Mouse (Mus musculus) kidney, postnatal 36 days (tissue): ENCODE data around the gene Ddi1.
"Not testable (repeated sequence)": the region's sequence is repeated elsewhere in the genome, so short reads cannot be mapped to it uniquely, and the experiment has no call there.

Experiments
- DNase-seq, 2 experiments: peaks; one replicate each; pipeline ENCODE4 v3.0.0; 2021 to 2022; ENCODE audit warnings: mixed read lengths in 2 of 2

The Ddi1 gene

GRCm38 (mm10) chr9:6269796-6270280 lies at the start of gene Ddi1:
TSS of gene Ddi1 (minus strand) at chr9:6269846.
- DNase-seq = no peak

DNA sequence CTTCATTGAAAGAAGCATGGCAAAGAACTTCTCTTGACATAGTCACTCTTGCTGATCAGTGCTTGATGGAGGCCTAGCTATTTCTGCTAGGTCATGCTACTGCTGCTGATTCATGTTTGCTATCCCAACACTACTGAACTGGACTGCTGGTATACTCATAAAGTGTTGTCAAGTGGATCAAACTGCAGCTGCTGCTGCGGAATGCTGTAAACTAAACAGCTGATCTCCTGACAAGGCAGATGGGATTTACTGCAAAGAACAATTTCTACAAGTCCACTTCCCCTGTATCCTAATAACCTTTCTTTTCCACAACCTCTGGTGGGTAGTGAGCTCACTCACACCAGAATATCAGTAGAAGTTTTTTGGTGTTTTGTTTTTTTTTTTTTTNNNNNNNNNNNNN lies 47.5 kb upstream of the Ddi1 start:
- no peak for DNase-seq

DNA sequence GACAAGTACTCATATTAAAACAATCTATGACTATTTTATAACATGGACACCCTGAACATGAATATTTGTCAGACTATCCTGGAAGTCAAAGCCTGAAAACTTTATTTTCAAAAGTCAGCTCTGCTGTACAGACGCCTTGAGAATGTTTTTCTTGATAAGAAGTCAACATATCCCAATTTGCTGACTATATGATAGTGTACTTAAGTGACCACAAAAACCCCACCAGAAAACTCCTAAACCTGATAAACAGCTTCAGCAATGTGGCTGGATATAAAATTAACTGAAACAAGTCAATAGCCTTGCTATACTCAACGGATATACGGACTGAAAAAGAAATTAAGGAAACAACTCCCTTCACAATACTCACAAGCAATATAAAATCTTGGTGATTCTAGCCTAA lies 36.2 kb upstream of the Ddi1 start:
- DNase-seq = no peak

DNA sequence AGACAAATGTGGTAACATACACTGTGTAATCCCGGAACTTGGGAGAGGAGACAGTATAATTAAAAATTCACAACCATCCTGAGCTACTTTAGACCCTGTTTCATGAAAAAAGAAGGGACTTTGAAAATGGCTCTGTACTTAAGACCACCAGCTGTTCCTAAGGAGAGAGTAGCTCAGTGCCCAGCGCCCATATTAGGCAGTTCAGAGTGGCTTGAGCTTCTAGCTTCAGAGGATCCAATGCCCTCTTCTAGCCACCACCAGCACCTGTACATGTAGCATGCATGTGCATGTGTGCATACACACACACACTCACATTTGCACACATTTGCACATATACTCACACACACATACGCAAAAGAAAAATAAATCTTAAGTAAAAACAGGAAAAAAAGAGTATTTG lies 34.9 kb upstream of the Ddi1 start:
- no peak for DNase-seq

GRCm38 (mm10) chr9:6302050-6302449 lies 32.4 kb upstream of the Ddi1 start:
- DNase-seq = no peak

GRCm38 (mm10) chr9:6298547-6298946 lies 28.9 kb upstream of the Ddi1 start:
- DNase-seq = no peak

- DNase-seq = no peak
Observed at GRCm38 (mm10) chr9:6289211-6289696, 19.6 kb upstream of the Ddi1 start.

GRCm38 (mm10) chr9:6286770-6287169 lies 17.1 kb upstream of the Ddi1 start:
- no peak for DNase-seq

DNA sequence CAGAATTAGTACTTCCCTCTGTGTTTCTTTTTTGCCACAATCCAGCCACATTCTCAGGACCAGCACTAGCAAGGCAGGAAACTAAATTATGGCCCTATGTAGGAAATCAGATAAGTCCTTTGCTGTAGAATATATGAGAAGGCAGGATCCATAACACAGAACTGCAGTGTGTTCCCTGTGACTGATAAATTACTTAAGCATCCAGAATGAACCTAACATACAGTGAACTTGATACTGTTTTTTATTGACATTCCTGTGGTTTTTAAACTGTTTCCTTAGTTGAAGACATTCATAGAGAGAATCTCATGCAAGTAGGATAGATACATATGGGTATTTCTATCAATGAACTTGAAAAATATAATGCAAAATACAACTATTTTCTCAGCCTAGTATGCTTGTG lies 7.9 kb upstream of the Ddi1 start:
- no peak for DNase-seq

GRCm38 (mm10) chr9:6276395-6276794 lies 6.7 kb upstream of the Ddi1 start:
- no peak for DNase-seq

DNA sequence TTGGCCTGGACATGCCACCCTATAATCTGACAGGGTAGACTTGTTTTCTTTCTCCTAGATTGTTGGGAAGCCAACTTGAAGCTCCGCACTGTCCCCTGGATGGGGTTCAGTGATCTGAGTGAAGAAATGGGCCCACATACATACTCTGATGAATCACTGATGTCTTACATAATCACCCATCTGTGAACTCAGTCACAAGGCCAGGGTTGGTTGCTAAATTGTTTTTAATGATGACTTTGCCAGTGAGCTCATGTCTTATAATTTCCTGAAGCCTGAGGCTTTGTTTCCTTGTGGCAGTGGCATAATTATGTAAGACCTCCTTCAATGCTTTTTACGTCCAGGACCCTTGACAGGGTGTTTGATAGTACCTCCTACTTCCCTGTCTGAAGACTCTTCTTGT lies 4.8 kb downstream of the Ddi1 start:
- DNase-seq = no peak

DNA sequence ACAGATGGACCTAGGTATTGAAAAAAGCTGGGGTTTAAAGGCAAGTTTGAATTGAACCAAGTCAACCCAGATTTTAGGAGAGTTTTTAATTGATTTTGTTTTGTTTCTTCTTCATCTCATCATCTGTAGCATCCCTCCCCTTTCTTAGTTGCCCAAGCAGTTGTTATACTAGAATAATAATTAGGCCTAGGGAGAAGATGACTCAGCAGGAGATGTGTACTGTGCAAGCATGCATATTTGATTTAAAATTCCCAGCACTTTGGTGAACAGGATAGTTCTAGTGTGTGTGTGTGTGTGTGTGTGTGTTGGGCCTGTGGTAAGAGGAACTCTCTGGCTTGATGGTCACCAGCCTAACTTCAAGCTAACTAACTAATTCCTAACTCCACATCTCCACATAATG lies 12.6 kb downstream of the Ddi1 start:
- no peak for DNase-seq

- no peak for DNase-seq
Observed at GRCm38 (mm10) chr9:6251990-6252389, 17.7 kb downstream of the Ddi1 start.

- peak in 1 of 2 experiments; percentile 1 for DNase-seq
Observed at GRCm38 (mm10) chr9:6250320-6250719, 19.3 kb downstream of the Ddi1 start.

- not testable (repeated sequence) for DNase-seq
Observed at GRCm38 (mm10) chr9:6235982-6236381, 33.7 kb downstream of the Ddi1 start.

DNA sequence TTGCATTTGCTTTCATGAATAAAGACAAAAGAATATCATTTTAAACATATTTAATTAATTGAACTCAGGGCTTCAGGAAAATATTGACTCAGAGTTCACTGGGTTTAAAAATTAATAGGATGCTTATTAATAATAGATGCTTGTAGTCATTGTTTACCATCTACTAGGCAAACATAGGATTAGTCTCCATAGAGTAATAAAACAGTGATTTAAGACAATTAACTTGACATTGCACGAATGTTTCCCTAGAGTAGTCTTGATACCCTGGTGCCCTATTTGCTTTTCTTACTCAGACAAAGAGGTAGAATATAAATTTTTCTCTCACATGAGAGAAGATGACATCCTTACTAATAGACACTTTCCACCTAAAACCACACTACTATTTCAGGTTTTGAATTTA lies 52.1 kb downstream of the Ddi1 start:
- DNase-seq = no peak

DNA sequence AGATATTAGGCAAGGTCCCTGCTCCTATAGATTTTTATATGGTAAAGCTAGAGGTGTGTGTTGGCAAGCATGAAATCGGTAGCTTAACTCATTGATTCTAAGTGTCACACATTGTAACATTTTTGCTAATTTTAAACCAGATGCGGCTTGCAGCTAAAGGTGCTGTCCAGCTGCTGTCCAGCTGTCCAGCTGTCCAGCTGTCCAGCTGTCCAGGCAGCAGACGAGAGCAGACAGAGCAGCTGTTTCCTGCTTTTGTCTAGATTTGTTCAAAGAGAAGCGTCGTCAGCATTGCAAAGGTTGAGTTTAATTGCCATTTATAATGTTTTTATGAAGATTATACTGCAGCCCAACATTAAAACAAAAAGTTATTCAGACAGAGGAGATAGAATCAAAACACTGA lies 56.8 kb downstream of the Ddi1 start:
- DNase-seq = no peak
